Mouse (Mus musculus): Measurements from ENCODE around the gene Rsad2.
"Not testable (repeated sequence)": the region's sequence is repeated elsewhere in the genome, so short reads cannot be mapped to it uniquely, and the experiment has no call there.

Gene Rsad2

DNA sequence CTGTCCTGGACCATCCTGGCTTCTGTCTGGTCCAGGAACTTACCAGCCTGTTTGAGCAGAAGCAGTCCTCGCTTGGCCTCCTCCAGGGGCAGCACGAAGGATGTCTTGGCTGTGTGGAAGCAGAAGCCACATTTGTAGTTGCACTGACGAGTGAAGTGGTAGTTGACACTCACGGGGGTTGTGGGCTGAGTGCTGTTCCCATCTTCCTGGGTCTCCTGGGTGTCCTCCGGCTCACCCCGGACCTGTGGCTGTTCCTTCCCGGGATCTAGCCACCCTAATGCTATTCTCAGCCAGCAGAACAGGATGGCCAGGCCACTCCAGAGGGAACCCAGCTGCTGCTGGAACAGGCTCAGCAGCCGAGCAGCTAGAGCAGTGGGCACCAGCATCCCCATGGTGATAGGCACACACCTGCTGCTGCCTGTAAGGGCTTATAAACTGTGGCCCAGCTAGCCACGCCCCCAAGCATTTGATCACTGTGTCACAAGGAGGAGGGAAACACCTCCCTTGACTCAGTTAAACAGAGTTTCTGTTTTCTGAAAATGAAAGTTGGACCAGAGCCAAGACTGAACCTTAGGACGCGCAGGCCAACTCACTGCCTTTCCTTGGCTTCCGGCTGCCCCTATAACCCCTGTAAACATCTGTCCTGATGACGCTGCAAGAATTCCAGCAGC is at the start of gene Rsad2:
Gene Rsad2 (minus strand): TSS at position 425 of the 671 bp plus-strand sequence.
- DNase-seq (ENCODE audit: low read depth, low spot score): no peak

DNA sequence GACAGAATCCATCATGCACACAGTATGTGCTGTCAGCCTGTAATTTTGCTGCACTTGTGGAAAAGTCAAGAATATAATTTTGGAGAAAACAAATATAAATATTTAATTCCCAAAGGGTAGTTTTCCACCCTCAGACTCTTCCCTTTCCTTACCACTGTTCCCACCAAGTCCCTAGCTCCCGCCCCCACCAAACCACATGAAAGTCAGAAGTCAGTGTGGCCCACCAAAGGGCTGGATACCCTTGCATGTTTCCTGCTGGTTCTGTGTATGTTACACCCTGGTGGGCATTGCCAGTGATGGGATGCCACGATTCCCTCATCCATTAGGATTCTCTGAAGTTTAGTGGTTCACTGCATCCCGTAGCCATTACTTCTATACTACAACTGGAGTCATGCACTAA is 44.8 kb upstream of the Rsad2 start:
- no peak for DNase-seq (ENCODE audit: low read depth, low spot score)

DNA sequence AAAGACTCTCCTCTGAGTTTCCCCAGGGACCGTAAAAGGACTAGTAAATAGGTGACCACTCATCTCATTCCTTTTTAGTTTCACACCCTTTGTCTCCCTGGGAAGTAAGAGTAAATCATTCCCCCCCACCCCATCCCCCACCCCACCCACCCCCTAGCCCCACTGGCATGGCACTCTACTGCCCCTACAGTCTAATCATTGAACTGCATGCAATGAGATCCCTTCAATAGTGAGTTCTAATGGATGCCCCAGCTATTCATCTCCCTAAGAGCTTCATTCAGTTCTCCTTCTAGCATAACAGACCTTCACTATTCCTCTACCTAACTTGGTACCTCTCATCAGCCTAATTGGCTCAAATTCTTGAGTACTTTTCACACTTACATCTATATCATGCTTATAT is 33.7 kb upstream of the Rsad2 start:
- no peak for DNase-seq (ENCODE audit: low read depth, low spot score)

DNA sequence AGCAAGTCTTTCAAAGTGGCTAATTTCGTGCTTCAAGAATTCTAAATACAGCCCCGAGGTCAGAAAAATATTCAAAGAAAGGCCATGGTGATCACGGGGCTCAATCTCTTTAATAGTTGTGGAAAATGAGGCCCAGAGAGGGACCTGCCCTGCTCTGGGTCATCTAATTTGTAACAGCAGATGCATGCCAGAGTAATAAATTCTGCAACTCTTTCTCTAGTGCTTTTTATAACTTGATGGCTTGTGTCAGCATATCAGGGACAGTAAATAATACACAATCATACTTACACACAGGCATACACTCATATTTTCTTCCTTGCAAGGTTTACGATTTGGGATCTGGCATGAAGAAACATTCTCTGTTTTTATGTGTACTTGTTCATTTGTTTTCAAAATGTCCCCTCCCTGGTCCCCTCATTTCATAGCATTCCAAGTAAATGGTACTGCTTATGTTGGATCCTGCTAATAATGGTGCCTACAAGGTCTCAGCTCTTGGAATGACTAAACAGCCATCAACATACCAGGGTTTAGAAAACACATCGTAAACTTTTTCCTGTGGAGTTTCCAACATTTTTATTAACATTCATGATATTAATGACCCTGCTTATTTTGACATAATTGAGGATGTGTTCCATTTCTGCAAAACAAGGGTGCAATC is 32.5 kb upstream of the Rsad2 start:
- no peak for DNase-seq (ENCODE audit: low read depth, low spot score)

DNA sequence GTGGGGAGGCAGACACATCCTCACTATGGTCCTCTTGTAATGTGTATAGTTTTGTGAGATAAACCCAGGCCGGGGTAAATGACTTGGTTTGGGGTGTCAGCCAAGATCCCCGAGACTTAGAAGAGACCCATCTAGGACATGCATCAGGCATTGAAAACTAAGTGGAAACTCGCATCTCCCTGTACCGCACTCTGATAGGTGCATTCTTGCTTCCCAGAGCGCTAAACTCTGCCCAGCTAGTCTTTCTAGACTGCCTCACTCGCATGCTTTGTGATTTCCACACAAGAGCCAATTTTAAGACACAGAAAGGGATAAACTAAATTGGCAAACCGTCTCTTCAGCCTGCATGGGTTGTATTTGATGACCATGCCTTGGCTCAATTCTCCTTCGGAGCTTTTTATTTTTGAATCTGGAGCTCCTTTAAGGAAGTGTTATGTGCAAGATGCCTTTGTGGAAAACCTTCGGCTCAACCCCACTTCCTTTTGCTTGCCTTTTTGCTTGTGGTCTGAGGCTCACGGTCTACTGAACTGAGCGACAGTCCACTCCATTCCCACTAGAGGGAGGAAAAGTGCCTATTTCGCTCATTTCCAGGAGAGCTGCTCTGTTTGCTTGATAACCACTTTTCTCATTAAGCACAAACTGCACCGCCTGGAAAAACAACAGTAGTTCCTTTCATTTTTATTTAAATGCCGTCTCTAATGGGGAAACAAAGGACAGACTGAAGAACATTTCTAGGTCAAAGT is 31.8 kb upstream of the Rsad2 start:
- DNase-seq (ENCODE audit: low read depth, low spot score): no peak

DNA sequence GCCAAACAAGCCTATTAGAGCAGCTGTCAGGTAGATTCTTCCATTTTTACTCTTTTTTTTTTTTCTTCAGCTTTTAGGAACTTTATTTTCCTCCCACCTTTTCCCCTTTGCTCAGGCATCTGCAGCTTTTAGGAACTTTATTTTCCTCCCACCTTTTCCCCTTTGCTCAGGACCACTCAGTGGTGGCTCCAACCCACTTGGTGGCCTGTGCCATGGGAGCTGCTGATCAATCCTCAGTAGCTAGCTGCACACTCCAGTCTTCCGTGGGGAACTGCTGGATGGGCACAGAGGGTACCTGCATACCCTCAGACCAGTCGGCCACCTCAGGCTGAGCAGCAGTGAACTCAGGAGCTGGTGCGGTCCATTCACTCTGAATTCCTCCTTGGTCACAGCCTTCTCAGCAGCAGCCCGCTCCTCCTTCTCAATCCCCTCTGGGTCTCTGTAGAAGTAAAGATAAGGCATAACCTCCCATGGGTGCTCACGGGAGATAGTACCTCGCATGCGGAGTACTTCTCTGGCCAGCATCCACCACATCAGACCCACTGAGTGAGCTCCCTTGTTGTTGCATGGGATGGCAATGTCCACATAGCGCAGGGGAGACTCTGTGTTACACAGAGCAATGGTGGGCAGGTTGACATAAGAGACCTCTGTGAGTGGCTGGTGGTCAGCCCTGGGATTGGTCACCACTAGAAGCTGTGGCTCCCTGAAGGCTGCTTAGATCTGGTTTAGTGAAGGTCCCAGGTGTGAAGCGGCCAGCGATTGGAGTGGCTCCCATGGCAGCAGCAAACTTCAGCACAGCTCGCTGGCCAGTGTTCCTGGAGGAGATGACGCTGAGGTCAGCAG is 29.7 kb upstream of the Rsad2 start:
- DNase-seq (ENCODE audit: low read depth, low spot score): not testable (repeated sequence)

DNA sequence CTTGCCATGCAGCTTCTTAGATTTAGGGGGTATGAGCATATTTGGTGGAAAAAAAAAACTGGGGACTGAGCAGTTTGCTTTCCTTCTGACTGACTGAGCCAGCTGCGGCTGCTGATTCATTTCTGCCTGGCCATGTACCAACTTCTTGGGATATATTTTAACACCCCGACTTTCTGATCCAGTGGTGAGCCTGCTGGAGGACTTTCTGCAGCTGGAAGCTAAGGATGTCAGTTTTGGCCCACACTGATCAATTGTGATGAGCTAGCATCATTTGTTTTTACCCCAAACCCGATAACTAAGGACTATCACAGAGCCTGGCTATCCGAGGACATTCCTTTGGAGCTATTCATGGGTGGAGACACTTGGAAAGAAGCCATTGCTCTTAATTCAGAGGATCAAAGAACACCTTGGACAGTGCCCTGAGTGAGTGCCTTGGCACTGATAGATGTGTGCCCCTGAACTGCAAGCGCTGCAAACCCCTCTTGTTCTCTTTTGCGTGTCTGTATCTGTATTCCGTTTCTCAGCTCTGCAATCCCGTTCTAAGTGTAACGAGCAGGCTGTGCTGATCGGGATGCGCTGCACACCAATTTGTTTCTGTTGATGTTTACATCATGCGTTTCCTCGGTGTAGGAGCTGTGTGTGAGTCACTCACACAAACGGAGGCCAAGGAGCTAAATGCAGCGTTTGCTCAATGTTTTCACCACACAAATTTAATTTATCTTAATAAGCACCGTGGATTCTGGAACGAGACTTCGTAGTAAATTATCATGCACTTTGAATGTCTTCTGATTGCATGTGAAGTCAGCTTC is 22.1 kb upstream of the Rsad2 start:
- no peak for DNase-seq (ENCODE audit: low read depth, low spot score)

DNA sequence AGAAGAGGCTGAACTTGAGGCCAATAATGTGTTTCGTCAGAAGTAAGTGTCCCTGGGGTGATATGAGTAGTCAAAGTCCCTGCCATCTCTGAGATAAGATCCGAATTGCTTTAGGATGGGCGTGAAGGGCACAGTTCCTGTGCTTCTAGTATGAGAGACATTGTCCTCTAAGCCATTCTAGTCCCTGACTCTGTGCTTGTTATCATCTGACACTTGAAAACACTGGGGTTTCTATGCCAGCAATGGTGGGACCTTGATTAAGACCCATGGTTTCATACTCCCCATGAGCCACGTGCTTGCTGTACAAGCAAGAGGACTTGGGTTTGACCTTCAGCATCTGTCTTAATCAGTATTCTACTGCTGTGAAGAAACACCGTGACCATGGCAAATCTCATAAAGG is 20.9 kb upstream of the Rsad2 start:
- DNase-seq (ENCODE audit: low read depth, low spot score): no peak

DNA sequence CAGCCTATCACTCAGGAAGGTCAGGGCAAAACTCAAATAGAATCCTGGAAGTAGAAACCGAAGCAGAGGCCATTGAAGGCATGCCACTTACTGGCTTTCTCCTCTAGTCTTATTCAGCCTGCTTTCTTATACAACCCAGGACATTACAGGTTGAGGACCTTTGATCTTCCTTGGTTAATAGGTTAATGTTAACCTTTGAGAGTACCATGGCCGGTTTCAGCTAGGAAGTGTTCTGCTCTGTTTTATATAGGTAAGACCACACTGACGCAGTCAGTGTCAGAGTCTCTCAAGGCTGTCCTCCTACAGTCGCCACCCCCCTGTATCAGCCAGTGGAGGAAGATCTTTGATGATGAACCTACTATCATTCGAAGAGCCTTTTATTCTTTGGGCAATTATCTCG is 17.5 kb upstream of the Rsad2 start:
- no peak for DNase-seq (ENCODE audit: low read depth, low spot score)

DNA sequence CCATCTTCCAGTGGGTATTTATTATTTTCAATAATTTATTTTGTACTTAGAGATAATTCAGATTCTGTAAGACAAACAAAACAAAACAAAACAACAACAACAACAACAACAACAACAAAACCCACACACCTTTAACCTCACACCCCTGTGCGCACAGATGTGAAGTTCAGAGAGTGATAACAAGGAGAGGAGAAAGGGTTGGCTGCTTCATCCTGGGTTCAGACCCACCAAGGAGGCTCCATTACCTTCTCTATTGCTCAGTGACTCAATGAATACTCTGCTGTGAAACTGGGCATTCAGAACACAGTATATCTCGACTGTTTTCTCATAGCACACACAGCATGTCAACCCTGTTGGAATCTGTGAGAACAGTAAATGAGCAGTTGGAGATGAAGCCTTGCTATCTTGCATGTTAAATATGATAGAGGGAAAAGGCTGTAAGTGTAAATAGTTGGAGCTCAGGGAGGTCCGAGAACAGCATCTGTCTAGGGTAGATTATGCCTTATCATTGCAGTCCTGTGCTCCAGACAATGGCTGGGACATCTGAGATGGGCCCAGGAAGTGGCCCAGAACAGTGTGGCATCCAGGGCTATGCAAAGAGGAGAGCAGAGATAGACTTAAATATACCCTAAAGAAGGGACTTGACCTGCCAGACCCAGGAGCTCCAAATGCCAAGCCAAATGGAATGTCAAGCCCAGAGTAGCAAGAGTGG is 16.7 kb upstream of the Rsad2 start:
- DNase-seq (ENCODE audit: low read depth, low spot score): no peak

DNA sequence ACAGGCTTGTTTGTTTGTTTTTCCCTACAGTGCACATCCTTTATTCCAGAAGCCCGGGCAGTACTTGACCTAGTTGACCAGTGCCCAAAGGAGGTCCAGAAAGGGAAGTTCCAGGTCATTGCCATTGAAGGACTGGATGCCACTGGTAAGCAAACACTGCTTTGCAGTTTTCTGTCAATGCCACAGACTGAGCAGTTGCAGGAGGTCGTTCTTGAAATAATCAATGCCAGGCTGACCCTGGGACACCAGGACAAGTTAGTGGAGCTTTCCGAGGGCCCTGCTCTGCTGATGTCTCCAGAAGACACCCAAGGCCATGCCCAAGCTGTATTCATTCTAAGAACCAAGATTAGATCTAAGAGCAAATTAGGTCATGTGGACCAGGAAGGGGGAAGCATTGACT is 15.1 kb upstream of the Rsad2 start:
- no peak for DNase-seq (ENCODE audit: low read depth, low spot score)

DNA sequence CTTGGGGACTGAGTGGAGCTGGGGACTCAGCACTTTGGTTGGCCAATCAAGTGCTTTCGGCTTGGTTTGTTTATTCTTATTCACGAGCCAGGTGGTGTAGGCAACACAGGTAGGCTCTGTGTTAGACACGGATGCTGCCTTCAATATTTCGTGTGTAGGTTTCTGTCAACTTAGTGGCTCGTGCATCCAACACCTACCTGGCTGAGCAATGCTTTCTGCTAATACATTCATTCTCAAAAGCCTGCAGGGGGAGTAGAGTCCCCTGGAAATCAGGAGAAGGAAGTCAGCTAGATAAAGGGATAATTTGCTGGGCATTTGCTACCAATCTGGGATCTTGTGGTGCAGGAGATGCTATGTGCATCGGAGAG is 13.8 kb upstream of the Rsad2 start:
- DNase-seq (ENCODE audit: low read depth, low spot score): no peak

DNA sequence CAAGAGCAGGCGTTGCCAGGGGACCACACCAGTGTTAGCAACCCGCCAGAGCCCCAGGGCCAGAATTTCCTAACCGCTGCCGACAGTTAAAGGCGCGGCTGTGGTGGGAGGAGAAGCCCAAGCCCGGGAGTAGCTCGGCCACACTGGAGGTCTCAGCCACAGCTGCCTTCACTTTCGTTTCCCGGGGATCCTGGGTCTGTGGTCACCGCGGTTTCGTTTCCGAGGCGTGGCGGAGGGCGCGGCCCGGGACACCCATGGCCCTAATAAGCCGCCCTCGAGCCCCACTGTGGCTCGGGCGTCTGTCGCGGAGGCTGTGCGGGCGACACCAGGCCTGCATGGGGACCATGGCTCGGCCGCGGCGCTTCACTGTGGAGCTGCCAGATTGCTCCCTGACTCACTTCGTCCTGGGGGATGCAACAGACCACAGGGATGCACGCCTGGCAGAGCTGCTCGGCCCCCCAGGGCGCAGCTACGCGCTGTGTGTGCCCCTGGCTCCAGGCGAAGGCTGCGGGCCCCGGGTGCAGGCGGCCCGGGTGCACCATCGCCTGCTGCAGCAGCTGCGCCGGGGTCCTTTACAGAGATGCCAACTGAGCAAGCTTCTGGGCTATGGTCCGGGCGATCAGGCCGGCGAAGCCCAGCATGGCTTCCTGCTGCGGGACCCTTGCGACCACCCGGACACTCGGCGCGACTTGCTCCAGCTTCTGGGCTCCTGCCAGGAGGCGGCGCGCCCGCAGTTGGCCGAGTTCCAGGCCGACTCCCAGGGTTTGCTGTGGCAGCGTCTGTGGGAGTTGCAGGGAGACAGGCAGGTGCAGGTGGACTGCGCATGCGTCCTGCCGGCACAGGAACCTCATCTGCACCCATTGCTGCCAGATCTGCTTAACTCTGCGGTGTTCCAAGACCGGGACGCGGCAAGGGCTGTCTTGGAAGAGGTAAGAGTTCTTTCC is 13.1 kb upstream of the Rsad2 start, which contains the start of gene Cmpk2:
Gene Cmpk2 (plus strand): TSS at position 107 of the 944 bp plus-strand sequence.
- DNase-seq (ENCODE audit: low read depth, low spot score): no peak

DNA sequence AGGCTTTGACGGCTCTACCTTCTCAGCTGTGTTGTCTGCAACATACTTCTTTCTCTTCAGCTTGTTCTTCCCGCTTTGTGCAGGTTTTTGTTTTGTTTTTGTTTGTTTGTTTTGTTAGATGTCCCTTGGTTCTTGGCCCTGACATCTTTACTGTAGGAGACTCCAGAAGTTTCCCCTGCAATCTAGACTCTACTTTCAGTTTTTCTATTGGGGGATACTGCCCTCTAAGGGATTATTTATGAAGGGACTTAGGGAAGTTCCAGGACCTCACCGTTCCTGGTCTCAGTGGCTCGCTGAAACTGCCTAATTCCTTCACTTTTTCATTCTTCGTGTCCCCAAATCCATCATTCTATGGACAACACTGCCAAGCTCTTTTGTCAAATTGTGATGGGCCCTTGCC is 9.3 kb upstream of the Rsad2 start:
- DNase-seq (ENCODE audit: low read depth, low spot score): no peak

DNA sequence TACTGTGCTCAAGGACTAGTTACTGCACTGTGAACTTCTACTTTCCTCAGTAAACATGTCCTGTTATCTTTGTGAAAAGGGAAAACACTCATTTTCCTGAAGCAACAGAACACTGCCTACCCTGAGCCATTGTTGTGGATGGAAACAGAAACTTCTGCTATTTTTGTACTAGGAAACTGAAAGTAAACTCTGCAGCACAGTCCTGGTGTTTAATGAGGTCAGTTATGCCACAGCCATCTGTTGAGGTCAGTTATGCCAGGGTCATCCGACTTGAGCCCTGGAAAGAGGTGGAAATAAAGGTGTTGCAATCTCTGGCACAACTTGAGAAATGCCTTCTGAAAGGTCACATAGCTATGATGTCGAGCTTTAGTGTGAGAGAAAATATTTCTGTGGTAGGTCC is 3.8 kb upstream of the Rsad2 start:
- DNase-seq (ENCODE audit: low read depth, low spot score): no peak

DNA sequence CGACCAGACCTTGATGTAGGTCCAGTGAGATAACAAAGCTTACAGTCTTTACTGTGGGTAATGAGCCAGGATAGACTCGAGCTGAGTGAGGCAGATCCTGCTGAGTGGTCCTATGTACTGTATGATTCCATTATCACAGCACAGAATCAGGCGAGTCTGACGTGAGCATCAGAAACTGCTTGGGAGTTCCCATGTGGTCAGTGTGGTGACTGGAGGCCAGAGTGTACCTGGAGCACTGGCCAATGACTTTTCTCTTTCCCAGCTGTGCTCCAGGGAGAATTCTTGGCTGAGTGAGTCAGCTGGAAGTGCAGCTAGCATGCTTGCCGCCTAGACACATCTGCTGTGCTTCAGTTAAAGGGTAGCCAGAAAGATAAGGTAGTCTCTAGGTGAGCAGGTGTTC is 1.6 kb downstream of the Rsad2 start:
- no peak for DNase-seq (ENCODE audit: low read depth, low spot score)

DNA sequence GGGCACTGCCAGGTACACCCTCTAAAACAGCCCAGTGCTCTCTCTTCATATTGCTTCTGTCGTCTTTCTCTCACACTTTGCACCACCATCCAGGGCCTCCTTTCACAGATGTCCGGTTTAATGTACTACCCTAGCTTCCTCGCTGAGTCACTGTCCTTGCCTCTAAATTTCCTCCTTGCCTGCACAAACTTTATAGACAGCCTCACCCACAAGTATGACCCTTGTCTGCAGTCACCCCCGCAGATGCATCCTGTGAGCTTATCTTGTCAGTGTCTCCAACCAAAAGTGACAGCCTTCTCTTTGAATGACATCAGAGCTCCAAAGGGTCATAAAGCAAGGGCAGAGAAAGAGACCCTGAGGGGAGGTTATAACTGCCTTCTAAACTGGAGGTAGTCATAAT is 3.3 kb downstream of the Rsad2 start:
- DNase-seq (ENCODE audit: low read depth, low spot score): no peak

DNA sequence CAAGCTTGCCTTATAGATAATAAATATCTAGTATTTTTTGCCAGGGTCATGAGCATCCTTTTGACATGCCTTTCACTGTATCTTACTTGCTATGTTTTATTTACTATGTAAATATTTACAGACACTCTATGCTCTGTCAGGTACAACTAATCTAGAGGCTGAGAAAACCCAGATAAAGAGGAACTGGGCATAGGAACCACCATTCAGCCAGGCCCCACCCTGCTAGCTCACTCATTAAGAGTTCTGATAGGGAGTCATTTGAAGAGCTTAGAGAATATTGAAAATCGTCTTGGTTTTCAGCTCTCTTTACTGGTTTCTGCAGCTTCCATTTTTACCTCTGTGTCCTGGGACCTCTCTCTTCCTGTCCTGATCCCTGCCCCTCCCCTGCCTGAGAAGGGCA is 5.1 kb downstream of the Rsad2 start:
- DNase-seq (ENCODE audit: low read depth, low spot score): no peak

DNA sequence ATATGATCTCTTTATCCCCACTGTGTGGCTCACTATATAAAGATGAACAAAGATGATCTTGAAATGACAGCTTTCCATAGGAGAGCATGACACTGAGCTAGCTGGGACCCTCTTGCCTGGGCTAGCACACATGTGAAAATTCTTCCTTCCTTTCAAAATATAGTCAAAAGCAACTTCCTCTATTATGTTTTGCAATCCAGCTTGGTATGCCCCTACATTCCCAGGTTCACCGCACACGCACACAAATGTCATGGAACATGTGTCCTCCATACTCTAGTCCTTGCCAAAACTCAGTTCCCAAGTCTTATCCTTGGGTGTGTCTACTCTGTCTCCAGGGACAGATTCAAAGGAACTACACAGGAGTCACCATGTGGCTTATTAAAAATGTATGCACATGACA is 6.8 kb downstream of the Rsad2 start:
- no peak for DNase-seq (ENCODE audit: low read depth, low spot score)

Data from A20 (cell line).